Mouse (Mus musculus) brain, embryonic 14.5 days (tissue): ENCODE data around the gene Kidins220.

ENCODE experiments used
- CTCF ChIP-seq: fragments of 200-500 bp; IDR thresholded peaks from 2 replicates; pipeline ENCODE4 v1.5.1; 2012; ENCODE audit warnings: inconsistent platforms, mild to moderate bottlenecking, moderate library complexity, borderline replicate concordance; ENCODE audit not compliant: insufficient read depth, insufficient read length; ENCODE audit errors: extremely low read depth
- POLR2A ChIP-seq: fragments of 200-500 bp; IDR thresholded peaks from 2 replicates; pipeline ENCODE4 v1.6.1; 2012; ENCODE audit warnings: mild to moderate bottlenecking, inconsistent platforms, borderline replicate concordance; ENCODE audit not compliant: poor library complexity, insufficient read depth, insufficient read length, severe bottlenecking; ENCODE audit errors: extremely low read depth

- TF ChIP-seq POLR2A (no peak), CTCF (no peak)
Measured at GRCm38 (mm10) chr12:25083260-25084178, 108.8 kb downstream of the Kidins220 start.
